In genomic region chr5:150367027-150367426, GRCm38 (mm10) we compare ENCODE assay signal across 23 mouse cellular contexts.
DNase-seq lines count a peak whose midpoint lies in the region; ATAC-seq and TF ChIP-seq lines count a peak whose summit lies in the region.
"Had no signal": no experiment of that assay in that cellular context is flagged by ENCODE, and none has a peak within 500 bp of the region (broad histone marks: within the 10 kb centered on the region; RNA-seq: fewer than 3 reads in every experiment).

No protein-coding gene starts in this region.

- H3K4me3 ChIP-seq in gastrocnemius, adult 2 months, result no peak overlapping the region
- no peak overlapping the region for H3K4me3 ChIP-seq in liver, postnatal 0 days (ENCODE audit: low read depth, low read length)
- H3K4me3 ChIP-seq in ES-E14 (ENCODE audit: insufficient read depth in 1 of 2, low read depth in 1 of 2, low read length in 2 of 2, poor library complexity in 1 of 2, severe bottlenecking in 1 of 2), result 0 out of 4 replicates have a peak overlapping the region, but pooled peaks of 1 of the 2 experiments have one; percentile 33
- H3K4me3 ChIP-seq in hindbrain, embryonic 11.5 days (ENCODE audit: low read depth, low read length), result no peak overlapping the region
- H3K4me3 ChIP-seq: embryonic facial prominence, embryonic 10.5 days; erythroblast, embryonic 14.5 days; heart, embryonic 13.5 days; limb, embryonic 10.5 days; liver, embryonic 15.5 days; midbrain, embryonic 12.5 days had no signal

- H3K9me3 ChIP-seq in liver, postnatal 0 days (ENCODE audit: low read length), result peaks cover 5% of the 10 kb centered on the region
- H3K9me3 ChIP-seq in ES-E14 (ENCODE audit: control insufficient read depth, insufficient read depth, low read depth, low read length), result no peaks in the 10 kb centered on the region
- no peaks in the 10 kb centered on the region for H3K9me3 ChIP-seq in hindbrain, embryonic 11.5 days (ENCODE audit: control insufficient read depth, low read length)
- H3K9me3 ChIP-seq: limb, embryonic 10.5 days; liver, embryonic 15.5 days had no signal

- in situ Hi-C loops in ES-E14 (cut with MboI; ENCODE audit: low sequenced_read_pairs in 2 of 2, unreplicated experiment in 2 of 2), result no loop called here

- no peak overlapping the region for H3K9ac ChIP-seq in liver, postnatal 0 days (replicated peaks)
- no peak overlapping the region for H3K9ac ChIP-seq in ES-E14 (ENCODE audit: insufficient read depth, low read depth, low read length, poor library complexity, severe bottlenecking)
- no peak overlapping the region for H3K9ac ChIP-seq in hindbrain, embryonic 11.5 days (ENCODE audit: low read depth, low read length)
- H3K9ac ChIP-seq: heart, embryonic 13.5 days; liver, embryonic 15.5 days; midbrain, embryonic 12.5 days had no signal

- ATAC-seq in liver, postnatal 0 days, result no peak
- no peak for ATAC-seq in hindbrain, embryonic 11.5 days (ENCODE audit: low FRiP score)
- ATAC-seq: forebrain, embryonic 16.5 days; intestine, embryonic 16.5 days had no signal

- DNase-seq in gastrocnemius, adult 2 months, result no peak
- DNase-seq in gastrocnemius, adult 18-20 months (ENCODE audit: low spot score), result no peak
- no peak for DNase-seq in liver, postnatal 0 days
- DNase-seq in liver (no peak), ES-E14 (ENCODE audit: low read depth, low spot score) (peak; percentile 36)
- DNase-seq in splenic B cell, adult 2 months (ENCODE audit: low read depth, low spot score), result peak; percentile 15
- no peak for DNase-seq in thymus, postnatal 25 days
- DNase-seq in hindbrain, embryonic 11.5 days (ENCODE audit: low spot score), result no peak
- DNase-seq: adrenal gland, postnatal 36 days; cerebellum, postnatal 36 days; gastrocnemius, postnatal 14 days; kidney, postnatal 36 days; layer of hippocampus, postnatal 36 days; right cerebral cortex, postnatal 25 days had no signal

- intact Hi-C loops in gastrocnemius, adult 2 months (cut with DNase I), result loop anchor here (2.0 to 10.0 kb wide), 2 partner anchors 134 to 202 kb away; no protein-coding TSS in a partner anchor

- H3K27me3 ChIP-seq in liver, postnatal 0 days (ENCODE audit: insufficient read depth, low read length), result no peaks in the 10 kb centered on the region
- H3K27me3 ChIP-seq in splenic B cell, adult 2 months (ENCODE audit: control insufficient read depth, insufficient read depth, low read length, poor library complexity, severe bottlenecking), result no peaks in the 10 kb centered on the region
- H3K27me3 ChIP-seq in hindbrain, embryonic 11.5 days (ENCODE audit: control insufficient read depth, insufficient read depth, low read length), result no peaks in the 10 kb centered on the region
- H3K27me3 ChIP-seq: heart, embryonic 13.5 days; liver, embryonic 15.5 days; midbrain, embryonic 12.5 days had no signal

- no peak overlapping the region for H3K4me2 ChIP-seq in liver, postnatal 0 days (ENCODE audit: low read depth, low read length)
- H3K4me2 ChIP-seq in hindbrain, embryonic 11.5 days (replicated peaks; ENCODE audit: low read depth, low read length), result no peak overlapping the region
- H3K4me2 ChIP-seq: heart, embryonic 13.5 days; liver, embryonic 15.5 days; midbrain, embryonic 12.5 days had no signal

- WGBS in liver, postnatal 0 days (ENCODE audit: insufficient replicate concordance), result 82% methylated on average over 4 of the region's 4 CpGs
- WGBS in hindbrain, embryonic 11.5 days, result 79% methylated on average over 4 of the region's 4 CpGs

- TF ChIP-seq EP300 in liver, postnatal 0 days (IDR thresholded peaks at IDR 0.05; ENCODE audit: low read depth), result no peak

- peak; percentile 46 for TF ChIP-seq CTCF in gastrocnemius, adult 2 months (IDR thresholded peaks at IDR 0.05)
- TF ChIP-seq CTCF in liver, postnatal 0 days (IDR thresholded peaks at IDR 0.05; ENCODE audit: low read depth), result peak; percentile 48

- no peak overlapping the region for H3K27ac ChIP-seq in gastrocnemius, adult 2 months
- no peak overlapping the region for H3K27ac ChIP-seq in liver, postnatal 0 days (ENCODE audit: low read depth)
- H3K27ac ChIP-seq in ES-E14 (ENCODE audit: insufficient read depth, low read depth, low read length, poor library complexity, severe bottlenecking), result no peak overlapping the region
- H3K27ac ChIP-seq in hindbrain, embryonic 11.5 days (ENCODE audit: low read depth, low read length), result no peak overlapping the region
- H3K27ac ChIP-seq: embryonic facial prominence, embryonic 10.5 days; heart, embryonic 13.5 days; limb, embryonic 10.5 days; liver, embryonic 15.5 days; macrophage; midbrain, embryonic 12.5 days had no signal

- no peaks in the 10 kb centered on the region for H3K36me3 ChIP-seq in liver, postnatal 0 days (replicated peaks; ENCODE audit: insufficient read depth, low read length)
- H3K36me3 ChIP-seq in ES-E14 (ENCODE audit: control insufficient read depth, insufficient read depth, low read length, poor library complexity, severe bottlenecking), result no peaks in the 10 kb centered on the region
- H3K36me3 ChIP-seq in splenic B cell, adult 2 months (ENCODE audit: control insufficient read depth, insufficient read depth, low read length, poor library complexity, severe bottlenecking), result 0 out of 2 replicates have a peak, but pooled peaks cover 2% of the 10 kb centered on the region
- H3K36me3 ChIP-seq in hindbrain, embryonic 11.5 days (ENCODE audit: control insufficient read depth, insufficient read depth, low read length), result no peaks in the 10 kb centered on the region
- H3K36me3 ChIP-seq: embryonic facial prominence, embryonic 10.5 days; limb, embryonic 10.5 days; liver, embryonic 15.5 days had no signal

- no peaks in the 10 kb centered on the region for H3K4me1 ChIP-seq in liver, postnatal 0 days (ENCODE audit: insufficient read depth)
- H3K4me1 ChIP-seq in ES-E14 (ENCODE audit: control insufficient read depth in 2 of 2, insufficient read depth in 2 of 2, low read length in 2 of 2, poor library complexity in 1 of 2), result no peaks in the 10 kb centered on the region
- no peaks in the 10 kb centered on the region for H3K4me1 ChIP-seq in hindbrain, embryonic 11.5 days (replicated peaks; ENCODE audit: control insufficient read depth, insufficient read depth, low read length)
- H3K4me1 ChIP-seq: embryonic facial prominence, embryonic 10.5 days; limb, embryonic 10.5 days; liver, embryonic 15.5 days; midbrain, embryonic 12.5 days had no signal

TF ChIP-seq in ES-E14, 5 proteins besides CTCF, POLR2A, EP300 and RAD21:
- TF ChIP-seq ZNF384 (IDR thresholded peaks at IDR 0.05; ENCODE audit: low read depth, low read length), result no peak
- no peak for TF ChIP-seq ZC3H11A (IDR thresholded peaks at IDR 0.05; ENCODE audit: borderline replicate concordance, low read depth, low read length)
- TF ChIP-seq MAFK (IDR thresholded peaks at IDR 0.05; ENCODE audit: insufficient read depth, low read depth, low read length), result no peak
- no peak for TF ChIP-seq CHD2 (IDR thresholded peaks at IDR 0.05; ENCODE audit: low read depth, low read length)
- no peak for TF ChIP-seq HCFC1 (IDR thresholded peaks at IDR 0.05; ENCODE audit: borderline replicate concordance, insufficient read depth, low read length)

Comparison
In these comparisons a context has a peak if more than half of its experiments do, and no peak if none do; other contexts are left out.
1. DNase-seq: peak in ES-E14 (single experiment) and splenic B cell, adult 2 months (single experiment); none in gastrocnemius, adult 2 months (single experiment), gastrocnemius, adult 18-20 months (single experiment), liver, postnatal 0 days (single experiment), liver (single experiment), thymus, postnatal 25 days (single experiment) and hindbrain, embryonic 11.5 days (single experiment).